Mouse (Mus musculus): ENCODE data around the gene Rad21l. TPM values are rescaled to one million over a fixed set of nuclear protein-coding genes. Genes with fewer than 3 reads are reported as not detected.

Gene Rad21l
- total RNA-seq (2021): not detected
- long read RNA-seq, experiment 1: 0 reads
- long read RNA-seq, experiment 2: 0 reads

DNA sequence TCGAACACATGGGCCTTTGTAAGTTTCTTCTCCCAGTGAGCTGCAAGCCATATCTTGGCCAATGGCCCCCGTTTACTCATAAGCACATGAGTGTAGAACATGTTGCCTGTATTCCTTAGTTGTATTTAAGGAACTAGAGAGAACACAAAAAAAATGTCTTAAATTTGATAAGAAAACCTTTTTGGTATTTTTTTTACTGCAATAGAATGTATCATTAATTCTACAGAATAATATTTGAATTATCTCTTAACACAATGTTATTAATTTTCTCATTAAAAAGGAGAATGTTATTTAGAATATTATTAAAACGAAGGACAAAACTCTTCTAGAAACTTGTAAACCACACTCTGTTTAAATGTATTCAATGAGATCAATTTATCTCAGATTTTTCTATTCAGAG lies at the start of gene Rad21l:
Gene Rad21l, minus strand, starts transcription at position 101 of the 400 bp plus-strand sequence.
- no peak for DNase-seq (ENCODE audit: low spot score)

DNA sequence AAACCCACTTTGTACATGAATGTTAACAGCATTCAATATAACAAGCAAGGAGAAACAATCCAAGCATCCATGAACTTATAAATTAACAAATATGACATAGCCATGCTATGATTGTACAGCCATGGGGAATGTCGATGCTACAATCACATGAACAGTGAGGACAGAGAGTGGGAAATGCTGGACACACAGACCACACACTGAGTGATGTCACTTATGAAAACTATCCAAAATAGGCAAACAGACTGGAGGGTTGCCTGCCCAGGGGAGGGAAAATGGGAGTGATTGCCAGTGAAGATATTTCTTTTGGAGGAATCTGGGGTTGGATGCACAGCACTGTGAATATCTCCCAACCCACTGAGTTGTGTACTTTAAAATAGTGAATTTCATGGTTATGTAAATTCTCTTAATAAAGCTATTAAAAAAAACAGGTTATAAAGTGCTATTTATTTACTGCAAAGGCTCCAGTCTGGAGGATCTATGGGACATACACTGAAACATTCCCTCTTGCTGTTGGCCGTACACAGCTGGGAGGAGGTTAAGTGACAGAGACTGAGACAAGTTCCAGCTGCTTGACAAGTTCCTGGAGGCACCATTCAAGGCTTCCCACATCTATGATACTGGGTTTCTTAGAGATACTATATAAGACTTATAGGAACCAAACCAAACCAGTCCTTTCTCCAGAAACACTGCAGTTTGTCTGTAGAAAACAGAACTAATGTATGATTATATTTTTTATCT lies 48.2 kb upstream of the Rad21l start:
- DNase-seq (ENCODE audit: low spot score): no peak

DNA sequence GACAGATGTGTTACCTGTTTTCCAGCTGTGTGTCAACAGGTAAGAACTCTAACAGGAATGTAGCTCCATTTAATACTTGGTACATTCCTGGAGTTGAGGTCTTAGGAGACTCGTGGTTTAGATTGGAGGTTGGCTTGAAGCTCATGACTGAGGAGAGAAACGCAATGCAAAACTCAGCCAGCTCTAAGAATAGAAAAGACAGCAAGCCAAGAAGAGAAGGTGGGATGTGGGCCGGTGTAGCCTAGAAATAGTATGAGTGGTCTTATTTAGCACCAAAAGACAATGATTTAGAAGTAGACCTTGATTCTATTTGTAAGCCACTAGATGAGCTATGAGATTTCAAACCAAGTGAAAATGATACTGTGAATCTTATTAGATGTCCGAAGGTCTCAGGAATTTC lies 47.2 kb upstream of the Rad21l start:
- no peak for DNase-seq (ENCODE audit: low spot score)

DNA sequence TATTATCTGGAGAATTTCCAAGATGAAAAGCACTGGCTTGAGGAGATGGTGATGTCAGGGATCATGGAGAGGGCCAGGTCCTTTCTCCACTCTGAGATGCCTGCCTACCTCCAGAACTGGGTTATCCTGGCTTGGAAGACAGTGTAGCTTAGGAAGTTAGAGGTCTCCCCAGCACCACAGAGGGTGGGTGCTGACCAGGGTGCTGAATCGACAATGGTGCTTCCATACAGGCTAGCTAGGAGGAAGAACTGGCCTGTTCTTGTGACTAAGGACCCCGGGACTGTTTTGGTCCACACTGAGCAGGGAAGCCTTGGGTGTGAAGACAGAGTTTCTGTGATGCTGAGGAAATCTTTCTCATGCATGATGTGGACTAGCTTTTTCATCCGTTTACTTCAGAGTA lies 44.3 kb upstream of the Rad21l start:
- no peak for DNase-seq (ENCODE audit: low spot score)

DNA sequence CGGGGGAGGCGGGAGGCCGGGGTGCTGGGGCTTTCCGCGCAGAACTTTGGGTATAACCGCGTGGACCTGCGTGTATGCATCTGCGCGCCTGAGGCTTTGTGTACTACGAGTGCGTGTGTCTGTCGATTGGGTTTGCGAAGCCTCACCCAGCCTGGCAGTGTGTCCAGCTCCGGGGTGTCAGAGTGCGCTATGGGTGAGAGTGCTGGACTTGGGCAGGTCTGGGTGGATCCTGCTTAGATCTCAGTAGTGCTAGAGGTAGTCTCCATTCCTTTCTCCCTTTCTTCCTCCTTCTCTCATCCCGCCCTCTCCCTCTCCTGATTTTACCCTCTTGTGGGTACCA lies 34.5 kb upstream of the Rad21l start:
- no peak for DNase-seq (ENCODE audit: low spot score)

DNA sequence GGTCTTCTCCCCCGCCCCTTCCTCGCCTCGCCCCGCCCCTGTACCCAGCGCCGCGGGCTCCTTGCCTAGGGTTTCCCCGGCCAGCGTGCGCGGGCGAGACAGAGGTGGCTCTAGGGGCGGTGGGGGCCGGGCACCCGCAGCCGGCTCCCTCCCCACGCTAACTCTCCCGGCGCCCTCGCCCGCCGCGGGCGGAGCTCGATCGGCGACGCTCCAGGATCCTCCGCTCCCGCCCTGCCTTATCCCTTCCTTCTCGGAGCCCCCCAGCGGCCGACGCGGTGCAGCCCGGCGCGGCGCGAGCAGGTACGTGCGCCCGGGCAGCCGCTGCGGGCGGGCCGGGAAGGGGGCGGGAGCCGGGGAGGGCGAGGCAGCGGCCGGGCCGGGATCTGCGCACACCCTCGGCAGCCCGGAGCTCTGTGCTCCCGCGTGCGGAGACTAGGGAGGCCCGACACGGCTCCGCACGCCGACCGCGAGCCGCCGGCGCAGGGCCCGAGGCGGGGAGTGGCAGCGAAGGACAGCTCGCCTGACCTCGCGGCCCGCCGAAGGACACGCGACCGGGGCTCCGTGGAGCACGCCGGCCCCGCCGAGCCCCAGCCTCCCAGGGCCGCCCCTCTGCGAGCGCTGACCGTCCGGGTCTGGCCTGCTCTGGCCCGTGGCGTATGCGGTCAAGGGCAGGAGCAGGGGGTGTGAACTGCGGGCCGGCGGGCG lies 34.0 kb upstream of the Rad21l start:
- peak; percentile 35 for DNase-seq (ENCODE audit: low spot score)

DNA sequence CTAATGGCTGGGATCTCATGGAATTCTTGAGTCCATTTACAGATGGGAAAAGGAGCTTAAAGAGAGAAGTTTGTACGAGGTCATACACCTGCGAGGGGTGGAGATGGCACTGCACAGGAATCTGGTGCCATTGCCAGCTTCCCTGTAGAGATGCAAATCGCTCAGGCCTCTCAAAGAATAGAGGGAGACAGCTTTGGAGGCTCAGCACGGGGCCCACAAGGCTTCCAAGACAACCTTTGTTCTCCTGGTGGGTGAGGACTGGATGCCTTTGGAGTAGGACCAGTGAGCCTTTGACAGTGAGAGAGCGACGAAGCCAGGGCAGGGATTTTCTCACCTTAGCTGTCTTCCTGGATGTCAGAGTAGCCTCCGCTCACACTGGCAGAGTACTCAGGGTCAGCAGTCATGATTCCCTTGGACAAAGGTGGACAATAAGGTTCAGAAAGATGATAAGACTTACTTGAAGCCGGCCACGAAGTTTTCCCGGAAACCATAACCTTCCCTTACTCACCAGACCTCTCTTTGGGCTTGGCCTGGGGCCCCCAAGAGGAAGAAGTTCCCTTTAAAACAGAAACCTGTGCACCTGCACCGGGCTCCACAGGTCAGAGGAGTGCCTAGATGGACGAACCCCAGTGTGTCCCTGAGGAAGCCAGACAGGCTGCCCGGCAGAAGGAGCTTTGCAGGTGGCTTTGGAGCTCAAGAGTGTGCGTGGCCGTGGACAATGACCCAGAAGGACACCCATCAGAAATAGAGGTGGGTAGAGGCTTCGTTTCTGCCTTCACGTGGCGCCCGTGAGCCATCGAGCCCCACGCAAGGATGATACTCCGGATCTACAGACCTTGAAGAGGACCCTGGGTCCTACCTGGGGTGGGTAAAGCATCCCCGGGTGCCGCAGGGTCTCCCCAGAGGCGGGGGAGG lies 33.2 kb upstream of the Rad21l start, which contains the start of gene Tmem74b:
Gene Tmem74b, plus strand, starts transcription at position 778 of the 915 bp plus-strand sequence.
- DNase-seq (ENCODE audit: low spot score): no peak

DNA sequence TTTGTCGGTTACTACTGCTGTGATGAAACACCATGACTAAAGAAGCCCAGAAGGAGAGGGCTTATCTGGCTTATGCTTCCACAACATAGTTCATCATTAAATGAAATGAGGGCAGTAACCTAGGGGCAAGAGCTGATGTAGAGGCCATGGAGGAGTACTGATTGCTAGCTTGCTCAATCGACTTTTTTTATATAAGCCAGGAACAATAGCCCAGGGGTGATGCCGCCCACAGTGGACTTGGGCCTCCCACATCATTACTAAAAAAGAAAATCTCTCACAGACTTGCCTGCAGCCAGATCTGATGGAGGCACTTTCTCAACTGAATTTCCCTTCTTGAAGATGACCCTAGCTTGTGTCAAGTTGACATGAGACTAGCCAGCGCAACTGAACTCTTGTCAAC lies 14.6 kb upstream of the Rad21l start:
- no peak for DNase-seq (ENCODE audit: low spot score)

DNA sequence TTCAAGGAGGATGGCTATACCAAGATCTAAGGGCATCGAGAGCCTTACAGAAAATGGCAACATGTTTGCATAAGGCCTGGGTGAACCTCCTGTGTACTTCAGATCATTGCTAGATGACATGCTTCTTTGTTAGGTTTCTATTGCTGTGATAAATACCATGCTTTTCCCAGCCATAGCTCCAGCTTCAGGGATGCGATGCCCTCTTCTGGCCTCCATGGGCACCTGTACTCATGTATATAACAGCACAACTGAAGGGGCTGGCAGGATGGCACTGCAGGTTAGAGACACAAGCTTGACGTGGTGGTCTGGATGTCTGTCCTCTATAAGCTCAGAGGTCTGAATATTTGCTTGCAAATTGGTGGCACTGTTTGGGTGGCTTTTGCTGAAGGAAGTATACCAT lies 14.0 kb upstream of the Rad21l start:
- no peak for DNase-seq (ENCODE audit: low spot score)

DNA sequence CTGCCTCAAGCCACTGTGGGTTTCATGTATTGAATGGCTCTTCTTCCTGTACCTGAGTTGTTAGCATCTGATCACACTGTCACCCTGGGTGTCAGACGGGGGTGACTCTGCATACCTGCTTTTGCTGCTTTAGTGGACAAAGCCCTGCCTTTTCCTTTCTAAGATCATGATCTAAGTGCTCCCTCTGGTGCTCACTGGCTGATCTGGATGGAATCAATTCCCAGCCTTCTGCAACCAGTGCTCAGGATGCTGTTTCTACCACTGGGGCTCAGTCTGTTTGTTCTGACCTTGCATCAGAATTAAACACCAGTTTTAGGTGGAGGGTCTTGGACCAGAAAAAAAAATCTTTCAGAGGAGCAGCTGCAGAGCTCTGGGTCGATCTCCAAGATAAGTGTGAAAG lies 7.9 kb upstream of the Rad21l start:
- DNase-seq (ENCODE audit: low spot score): no peak

DNA sequence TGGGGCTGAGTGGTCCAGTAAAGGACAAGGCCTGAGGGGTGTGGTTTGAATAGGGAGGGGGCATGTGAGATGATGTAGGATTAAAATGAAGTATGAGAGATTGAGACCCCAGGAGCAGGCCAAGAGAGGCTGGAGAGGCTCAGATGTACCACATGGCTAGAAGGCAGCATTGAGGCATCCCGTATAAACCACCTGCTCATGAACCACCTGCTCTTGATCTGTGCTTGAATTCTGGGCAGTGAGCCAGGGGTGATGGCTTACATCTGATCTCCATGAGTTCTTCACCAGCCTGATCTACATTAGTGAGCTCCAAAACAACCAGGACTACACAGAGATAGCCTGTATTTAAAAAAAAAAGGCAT lies 2.6 kb upstream of the Rad21l start:
- no peak for DNase-seq (ENCODE audit: low spot score)

DNA sequence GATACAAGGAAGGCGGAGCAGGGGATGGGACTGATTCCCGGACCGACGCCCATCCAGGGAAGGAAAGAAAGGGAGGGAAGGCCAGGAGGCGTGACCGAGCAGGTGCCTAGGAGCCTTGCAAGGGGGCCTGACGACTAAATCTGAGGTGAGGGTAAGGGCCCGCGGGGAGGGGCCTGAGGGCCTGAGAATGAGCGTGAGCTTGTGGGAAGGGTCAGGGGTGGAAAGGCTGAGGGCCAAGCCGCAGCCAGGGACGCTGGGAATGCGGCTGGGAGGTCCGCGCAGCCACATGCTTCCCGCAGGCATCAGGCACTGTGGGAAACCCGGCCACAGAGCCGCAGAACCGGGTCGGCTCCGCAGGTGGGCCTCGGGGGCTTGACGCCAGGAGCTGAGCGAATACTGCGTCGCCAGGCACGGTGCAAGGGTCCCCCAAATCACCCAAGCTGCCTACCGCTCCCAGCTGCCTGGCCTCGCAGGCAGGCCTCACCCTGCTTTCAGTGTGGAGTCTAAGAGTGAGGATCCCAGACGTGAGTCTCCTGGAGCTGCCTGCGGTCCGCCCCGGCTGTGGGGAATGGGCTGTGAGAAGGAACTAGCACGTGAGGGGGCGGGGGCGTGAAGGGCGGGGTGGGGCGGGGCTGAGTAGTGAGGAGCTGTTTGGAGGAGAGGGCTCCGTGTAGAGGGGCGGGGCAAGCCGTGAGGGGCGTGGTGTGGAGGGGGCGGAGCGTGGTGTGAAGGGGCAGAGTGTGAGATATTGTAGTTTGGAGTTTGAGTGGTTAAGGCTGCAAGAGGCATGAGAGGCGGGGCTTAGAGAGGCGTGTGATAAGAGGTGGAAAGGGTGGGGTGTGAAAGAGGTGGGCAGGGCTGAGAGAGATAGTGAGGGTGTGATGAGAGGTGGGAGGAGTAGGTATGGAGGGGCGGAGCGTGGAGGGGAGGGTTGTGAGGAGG lies 2.0 kb upstream of the Rad21l start:
- no peak for DNase-seq (ENCODE audit: low spot score)

DNA sequence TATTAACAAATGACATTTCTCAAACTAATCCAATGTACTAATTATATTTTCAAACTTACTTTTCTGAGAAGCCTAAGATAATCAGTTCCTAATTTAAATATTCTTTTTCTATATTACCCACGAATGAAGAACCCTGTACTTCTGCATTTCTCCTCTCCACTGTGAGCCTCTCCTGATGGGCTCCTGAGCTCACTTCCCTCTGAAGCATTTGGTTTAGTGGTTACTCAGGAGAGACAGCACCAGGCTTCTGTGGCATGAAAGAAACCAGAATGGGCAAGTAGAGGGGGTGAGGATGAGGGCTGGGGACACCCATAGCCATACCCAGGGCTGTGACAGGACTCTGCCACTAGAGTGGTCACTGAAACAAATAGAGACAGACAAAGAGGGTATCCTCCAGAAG lies 16.3 kb downstream of the Rad21l start:
- DNase-seq (ENCODE audit: low spot score): no peak

DNA sequence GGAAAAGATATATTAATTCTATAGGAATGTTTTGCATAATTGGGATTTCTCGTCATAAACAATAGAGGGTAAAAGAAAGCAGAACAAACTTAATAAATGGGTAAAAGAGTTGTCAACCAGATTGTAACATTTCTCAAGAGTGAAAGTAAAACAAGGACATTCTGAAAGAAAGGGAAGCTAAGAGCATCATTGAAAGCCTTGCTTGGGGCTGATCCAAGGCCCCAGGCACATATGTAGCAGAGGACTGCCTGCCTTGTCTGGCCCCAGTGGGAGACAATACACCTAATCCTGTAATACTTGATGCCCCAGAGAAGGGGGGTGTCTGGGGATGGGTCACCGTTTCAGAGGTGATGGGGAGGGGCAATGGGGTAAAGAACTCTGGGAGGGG lies 32.3 kb downstream of the Rad21l start:
- no peak for DNase-seq (ENCODE audit: low spot score)

DNA sequence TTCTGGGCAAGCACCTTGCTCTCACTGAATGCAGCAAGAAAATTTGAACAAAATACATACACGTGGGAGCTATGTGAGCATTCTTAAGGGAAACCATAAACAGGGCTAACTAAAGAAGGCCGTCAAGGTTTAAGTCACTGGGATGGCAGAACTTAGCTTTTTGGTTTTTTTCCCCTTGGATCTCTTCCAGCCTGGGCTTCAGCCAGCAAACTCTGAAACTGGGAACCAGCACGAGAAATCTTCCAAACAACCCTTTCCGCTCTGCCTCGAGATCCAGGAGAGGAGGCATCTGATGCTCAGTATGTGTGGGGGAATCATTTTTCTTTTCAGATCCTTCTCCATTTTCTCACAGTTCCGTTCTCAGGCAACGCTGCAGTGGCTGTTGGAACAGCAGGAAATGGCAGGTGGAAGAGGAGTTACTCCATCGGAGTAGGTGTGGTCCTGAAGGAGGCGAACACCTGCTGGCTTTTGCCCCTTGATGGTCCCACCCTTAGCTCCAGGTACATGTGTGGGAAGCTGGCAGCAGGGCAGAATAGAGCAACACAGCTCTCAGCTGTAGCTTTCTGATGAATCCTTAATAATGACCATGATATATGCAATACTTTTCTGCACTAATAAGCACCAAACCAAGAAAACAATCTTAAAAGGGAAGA lies 32.8 kb downstream of the Rad21l start:
- no peak for DNase-seq (ENCODE audit: low spot score)

DNA sequence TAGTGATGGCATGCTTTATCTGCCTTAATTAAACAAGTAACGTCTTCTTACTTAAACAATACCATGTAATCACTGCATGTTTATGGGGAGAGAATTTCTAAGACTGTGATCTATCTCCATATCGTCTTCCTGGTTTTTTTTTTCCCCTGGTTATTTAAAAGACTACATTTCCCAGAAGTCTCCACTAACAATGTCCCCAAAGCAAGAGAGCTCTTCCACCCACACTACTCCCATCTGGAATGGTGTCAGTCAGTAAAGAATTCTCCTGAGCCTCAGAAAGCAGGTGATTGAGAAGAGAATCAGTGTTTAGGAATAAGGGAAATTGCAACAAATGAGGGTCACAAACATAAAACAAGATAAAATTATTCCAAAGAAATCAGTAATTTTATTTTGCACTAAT lies 33.4 kb downstream of the Rad21l start:
- no peak for DNase-seq (ENCODE audit: low spot score)

DNA sequence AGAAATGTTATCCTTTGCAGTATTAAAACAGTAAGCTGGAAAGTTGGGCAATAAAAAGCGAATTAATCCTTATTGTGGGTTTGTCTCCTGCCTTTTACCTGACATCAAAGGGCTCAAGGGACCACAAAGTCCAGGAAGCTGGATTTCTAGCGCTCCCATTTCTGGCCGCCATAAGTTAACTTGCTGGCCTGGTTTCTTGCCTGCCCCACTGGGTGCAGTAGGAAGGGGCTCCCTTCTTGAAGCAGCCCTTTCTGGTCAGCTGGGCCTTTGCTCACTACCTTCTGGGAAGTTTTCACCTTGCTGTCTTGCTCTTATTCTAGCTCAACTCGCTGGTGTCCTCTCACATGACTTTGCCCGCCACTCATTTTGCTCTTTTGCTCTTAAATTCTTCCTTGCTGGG lies 35.4 kb downstream of the Rad21l start:
- no peak for DNase-seq (ENCODE audit: low spot score)

DNA sequence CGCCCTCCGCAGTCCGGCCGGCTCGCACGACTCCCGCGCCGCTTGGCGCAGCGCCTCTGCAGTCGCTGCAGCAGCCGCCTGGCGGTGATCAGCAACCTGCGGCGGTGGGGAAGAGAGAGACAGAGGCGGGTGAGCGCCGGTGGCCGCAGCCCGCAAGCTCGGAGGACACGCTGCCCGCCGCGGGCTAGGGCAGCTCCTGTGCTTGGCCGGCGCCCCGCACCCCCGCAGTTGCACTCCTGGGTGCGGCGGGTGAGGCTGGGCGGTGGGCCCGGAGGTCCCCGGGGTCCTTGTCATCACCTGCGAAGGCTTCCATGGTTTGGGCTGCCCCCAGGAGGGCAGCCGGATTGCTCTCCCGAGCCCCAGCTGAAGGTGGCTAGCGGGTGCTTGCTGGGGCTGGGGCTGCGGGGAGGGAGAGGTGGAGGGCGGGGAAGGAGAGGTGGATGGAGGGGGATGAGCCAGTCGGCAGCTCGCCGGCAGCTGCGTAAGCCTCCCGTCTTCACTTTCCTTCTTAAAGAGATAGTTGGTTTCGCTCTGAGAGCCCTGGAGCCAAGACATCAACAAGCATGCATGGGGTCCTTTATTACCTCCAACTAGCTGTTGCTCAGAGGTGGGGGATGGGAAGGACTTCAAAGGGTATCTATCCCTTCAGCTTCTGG lies 36.0 kb downstream of the Rad21l start, which contains the start of gene Snph:
Gene Snph, minus strand, starts transcription at position 435 of the 656 bp plus-strand sequence.
- peak; percentile 59 for DNase-seq (ENCODE audit: low spot score)

DNA sequence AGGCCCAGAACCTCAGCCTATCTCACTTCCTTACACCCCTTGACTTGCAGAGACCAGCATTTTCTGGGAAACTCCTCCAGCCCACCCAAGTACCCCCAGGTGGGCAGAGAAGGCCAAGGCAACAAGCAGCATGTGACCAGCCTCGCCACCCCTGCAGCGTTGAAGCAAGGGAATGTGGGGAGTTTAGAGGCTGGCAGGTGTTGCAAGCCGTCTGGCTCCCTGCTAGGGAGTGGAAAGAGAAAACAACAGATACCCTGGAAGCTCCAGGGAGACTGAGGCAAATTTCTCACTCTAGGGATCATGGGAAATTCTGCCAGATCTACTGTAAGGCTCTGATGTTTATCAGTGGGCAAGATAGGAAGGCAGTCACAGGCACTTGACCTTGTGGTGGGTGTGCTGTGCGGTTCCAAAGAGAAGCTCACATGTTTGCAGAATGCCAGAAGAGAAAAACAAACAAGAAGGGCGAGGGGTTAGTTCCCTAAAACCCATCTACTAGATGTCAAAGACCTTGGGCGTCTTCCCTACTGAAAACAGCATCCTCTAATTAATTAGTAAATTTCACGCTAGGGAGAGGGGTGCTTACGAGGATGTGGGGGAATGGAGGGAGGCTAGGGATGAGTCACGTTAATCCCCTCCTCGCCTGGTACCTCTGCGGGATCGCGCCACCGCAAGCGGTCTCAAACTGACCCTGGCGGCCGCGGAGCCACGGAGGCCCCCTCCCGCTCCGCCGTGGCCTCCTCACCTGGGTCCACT lies 36.8 kb downstream of the Rad21l start:
- no peak for DNase-seq (ENCODE audit: low spot score)

Data from gastrocnemius, adult 18-20 months (tissue).